Mouse (Mus musculus) retina, postnatal 7 days (tissue): ENCODE data around the gene BC024978.

Experiments
- DNase-seq: peaks from one replicate; pipeline ENCODE4 v3.0.0-alpha.2; 2012; ENCODE audit warnings: low read depth, low spot score

The BC024978 gene

GRCm38 (mm10) chr7:27177942-27178323, 17.6 kb upstream of the BC024978 start:
- no peak for DNase-seq

DNA sequence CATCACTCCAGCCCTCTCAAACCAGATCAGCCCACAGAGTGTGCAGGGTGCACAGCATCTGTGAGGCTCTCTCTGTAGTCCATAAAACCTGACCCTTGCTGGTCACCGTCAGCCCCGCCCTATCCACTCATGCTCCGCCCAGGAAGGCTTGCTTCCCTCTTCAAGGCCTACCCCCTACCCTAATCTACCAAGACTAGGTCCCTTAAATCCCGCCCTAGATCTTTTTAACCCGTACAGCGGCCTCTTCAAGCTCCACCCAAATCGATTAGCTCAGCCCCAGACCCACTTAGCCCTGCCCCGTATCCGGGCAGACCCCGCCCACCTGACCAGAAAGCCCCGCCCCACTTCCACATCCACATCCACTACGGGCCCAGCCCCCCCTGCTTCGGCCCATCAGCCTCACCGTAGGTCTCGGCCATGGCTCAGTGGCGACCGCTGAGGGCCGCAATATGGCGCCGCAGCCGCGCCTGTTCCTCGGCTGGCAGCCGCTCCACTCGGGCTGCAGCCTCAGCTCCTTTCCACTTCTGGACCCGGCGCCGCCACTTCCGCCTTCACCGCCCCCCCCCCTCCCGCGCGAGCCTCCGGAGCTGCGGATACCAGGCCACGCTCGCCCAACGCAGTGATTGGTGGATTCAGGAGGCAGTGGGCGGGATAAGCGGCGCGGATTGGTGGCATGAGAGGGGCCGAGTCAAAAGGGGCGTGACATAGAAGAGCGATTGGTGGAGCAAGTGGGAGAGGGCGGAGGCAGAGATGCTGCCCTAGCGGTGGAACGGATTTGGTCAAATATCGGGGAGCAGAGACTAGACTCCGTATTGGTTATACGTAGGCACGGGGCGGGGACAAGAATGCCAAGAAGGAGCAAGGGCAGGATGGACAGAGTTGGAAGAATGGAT, 17.0 kb upstream of the BC024978 start, which contains the start of gene Rab4b:
Gene Rab4b, minus strand, starts transcription at position 573 of the 893 bp plus-strand sequence.
- peak; percentile 99 for DNase-seq

- DNase-seq, result no peak
These were observed 16.2 kb upstream of the BC024978 start for GRCm38 (mm10) chr7:27179217-27179918.

GRCm38 (mm10) chr7:27180036-27180435, 15.5 kb upstream of the BC024978 start:
- no peak for DNase-seq

GRCm38 (mm10) chr7:27180837-27181695, 14.5 kb upstream of the BC024978 start, which contains the start of the genes Gm21983 and Mia:
Gene Gm21983 (minus strand): TSS chr7:27181086.
Gene Mia (minus strand): TSS chr7:27181157.
- DNase-seq, result no peak

DNA sequence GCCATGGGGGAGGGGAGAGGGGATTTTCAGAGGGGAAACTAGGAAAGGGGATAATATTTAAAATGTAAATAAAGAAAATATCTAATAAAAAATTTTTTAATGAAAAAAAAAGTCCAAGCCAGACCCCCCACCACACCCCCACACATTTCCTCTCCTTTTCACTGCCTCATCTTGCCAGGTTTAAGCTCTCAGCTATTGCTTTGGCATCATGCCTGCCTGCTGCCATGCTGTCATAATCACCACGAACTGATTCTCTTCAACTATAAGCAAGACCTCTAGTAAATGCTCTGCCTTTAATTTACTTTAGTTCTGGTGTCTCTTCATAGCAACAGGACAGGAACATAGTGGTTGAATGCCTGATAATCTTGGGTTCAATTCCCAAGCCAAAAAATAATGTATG, 13.1 kb upstream of the BC024978 start:
- DNase-seq, result no peak

- DNase-seq, result no peak
These were observed 10.6 kb upstream of the BC024978 start for GRCm38 (mm10) chr7:27184964-27185363.

DNA sequence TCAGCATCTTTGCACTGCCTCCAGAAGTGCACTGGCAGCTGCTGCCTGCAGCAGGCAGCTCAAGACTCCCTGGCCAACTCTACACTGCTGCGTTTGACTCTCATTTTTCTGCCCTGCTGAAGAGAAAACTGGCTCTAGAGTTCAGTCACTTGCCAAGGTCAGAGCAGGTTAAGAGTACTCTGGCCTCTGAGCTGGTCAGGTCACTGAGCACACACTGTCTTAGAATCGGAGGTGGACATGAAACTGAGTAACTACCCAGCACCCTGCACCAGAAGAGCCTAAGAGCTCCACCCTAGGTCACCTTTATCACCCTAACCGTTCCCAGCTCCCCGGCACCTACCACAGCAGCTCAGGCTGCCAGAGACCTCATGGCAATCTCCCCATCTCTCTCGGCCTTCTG, 9.6 kb upstream of the BC024978 start:
- DNase-seq, result no peak

- no peak for DNase-seq
These were observed 6.2 kb upstream of the BC024978 start for GRCm38 (mm10) chr7:27189271-27189931.

- no peak for DNase-seq
These were observed 3.1 kb upstream of the BC024978 start for GRCm38 (mm10) chr7:27192434-27192833.

DNA sequence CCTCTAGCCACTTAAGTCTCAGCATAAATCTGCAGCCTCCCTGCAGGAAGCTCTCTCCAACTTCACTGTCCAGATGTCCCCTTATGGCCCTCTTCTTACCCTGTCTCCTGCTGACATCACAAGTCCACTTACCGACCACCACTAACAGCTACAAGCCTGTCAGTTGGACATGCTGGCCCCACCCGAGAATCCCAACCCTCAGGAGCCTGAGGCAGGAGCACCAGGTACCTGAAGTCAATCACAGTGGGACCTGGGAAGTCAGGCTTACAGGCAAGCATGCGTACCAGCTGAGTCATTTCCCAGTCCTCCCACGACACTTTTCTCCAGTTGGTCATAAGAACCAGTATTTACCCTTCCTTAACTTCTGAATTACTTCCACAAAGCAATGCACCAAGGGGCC, 1.9 kb upstream of the BC024978 start:
- DNase-seq, result no peak

GRCm38 (mm10) chr7:27197136-27197535, 1.6 kb downstream of the BC024978 start:
- DNase-seq, result no peak

DNA sequence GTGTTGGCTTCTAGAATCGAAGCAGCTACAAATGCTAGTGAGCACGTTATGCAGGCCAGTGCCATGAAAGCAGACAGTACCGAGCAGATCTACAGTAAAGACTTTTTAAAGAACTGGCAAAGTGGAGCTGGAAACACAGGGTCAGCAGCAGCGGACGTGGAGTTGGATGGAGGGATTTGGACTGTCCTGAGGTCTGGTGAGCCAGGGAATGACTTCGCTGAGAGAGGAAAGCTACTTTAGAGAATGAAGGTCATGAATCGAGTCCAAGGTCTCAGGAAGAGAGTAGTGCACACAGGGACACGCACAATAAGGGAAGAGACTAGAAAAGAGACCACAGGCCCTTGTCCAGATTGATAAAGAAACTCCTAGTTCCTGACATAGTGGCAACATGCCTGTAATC, 2.1 kb downstream of the BC024978 start:
- DNase-seq, result no peak

- DNase-seq, result no peak
These were observed 2.8 kb downstream of the BC024978 start for GRCm38 (mm10) chr7:27198355-27198754.

GRCm38 (mm10) chr7:27198779-27199178, 3.2 kb downstream of the BC024978 start:
- no peak for DNase-seq

DNA sequence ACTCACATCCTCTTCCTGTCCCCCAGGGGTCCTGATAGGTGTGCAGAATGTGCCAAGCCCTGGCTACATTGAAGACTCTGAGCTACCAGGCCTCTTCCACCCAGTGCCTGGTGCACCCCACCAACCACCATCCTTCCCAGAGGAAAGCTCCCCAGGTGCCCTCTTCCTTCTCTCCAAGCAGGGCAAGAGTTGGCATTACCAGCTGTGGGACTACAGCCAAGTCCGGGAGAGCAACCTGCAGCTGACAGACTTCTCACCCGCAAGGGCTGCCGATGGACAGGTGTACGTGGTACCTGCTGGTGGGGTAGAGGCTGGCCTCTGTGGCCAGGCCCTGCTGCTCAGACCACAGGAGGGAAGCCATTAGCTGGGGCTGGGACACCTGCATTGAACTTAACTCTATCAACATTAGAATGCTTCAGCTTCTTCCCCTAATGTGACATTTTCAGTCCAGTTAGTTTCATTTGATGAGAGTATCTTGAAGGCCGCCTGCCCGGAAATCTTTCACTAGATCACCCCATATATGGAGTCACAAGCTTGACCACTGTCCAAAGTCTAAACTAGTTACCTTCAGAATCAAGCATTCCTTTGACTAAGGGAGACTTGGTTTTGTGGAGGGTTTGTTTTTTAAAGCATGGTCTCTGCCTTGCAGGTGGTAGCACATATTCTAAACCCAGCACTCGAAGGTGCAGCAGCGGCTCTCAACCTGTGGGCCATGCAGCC, 8.3 kb downstream of the BC024978 start:
- DNase-seq, result no peak

DNA sequence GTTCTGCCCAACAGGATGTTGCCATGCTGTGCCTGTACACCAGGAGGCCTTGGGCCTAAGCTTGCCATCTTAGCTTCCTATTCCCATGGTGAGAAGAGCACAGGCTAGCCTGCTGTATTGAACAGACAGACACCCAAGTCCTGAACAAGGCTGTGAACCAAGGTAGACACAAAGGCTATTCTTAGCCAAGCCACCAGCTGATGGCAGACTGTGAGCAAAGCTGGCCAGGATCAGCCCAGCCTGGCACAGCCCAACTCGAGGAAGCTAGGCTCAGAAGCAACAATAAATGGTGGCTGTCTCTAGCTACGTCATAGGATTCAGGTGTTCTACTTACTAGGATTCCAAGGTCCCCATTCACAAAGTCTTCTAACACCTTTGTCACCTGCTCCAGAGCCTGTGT, 17.0 kb downstream of the BC024978 start:
- no peak for DNase-seq

DNA sequence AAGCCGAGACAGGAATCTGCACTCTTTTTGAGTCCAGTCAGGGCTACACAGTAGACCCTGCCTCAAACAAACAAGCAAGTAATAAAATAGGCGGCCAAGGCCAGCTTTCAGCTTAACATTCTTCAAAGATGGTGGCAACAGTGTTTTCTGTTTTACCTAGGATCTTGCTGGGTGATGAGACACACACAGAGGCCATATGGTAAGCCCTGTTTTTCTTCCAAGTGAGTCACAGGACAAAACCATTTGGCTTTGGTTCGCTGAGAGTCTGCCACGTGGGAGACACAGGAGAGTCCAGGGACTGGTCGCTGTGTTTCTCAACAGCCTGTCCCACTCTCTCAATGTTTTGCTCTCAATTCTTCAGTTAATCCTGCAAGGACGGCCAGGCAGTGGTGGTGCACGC, 23.0 kb downstream of the BC024978 start:
- DNase-seq, result no peak

DNA sequence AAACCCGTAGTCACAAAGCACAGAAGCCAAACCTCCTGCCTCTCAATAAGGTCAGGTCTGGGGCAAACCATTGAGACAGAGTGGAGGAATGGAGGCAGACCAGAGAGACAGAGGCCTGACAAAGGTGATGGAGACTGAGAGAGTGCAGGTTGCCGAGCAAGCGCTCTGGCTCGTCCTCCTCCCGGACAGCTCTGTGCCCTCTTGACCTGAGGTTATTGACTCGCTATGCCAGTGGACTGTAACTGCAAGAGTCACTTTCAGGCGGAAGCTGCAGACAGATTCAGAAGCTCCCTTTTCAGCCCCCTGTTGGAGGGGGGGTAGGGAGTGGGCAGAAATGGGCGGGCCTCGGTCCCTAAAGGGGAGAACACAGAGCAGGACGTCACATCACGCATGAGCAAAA, 24.4 kb downstream of the BC024978 start:
- no peak for DNase-seq

- DNase-seq, result no peak
These were observed 26.4 kb downstream of the BC024978 start for GRCm38 (mm10) chr7:27221939-27222338.

DNA sequence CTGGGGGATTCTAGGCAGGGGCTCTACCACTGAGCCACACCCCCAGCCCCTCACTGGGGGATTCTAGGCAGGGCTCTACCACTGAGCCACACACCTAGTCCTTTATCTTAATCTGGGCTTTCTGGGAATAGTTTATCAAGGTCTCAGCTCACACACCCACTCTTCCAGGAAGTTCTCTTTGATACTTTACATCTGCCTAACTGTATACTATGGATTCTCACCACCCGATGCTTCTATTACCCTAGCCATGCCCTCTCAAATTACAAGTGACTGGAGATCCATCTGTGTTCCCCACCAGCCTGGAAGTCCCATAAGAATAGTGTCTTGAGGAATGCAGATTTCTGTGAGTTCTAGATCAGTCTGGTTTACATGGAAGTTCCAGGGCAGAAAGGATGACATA, 27.0 kb downstream of the BC024978 start:
- DNase-seq, result no peak
